Mouse (Mus musculus) MEL (cell line): ENCODE data around the gene Gpd1l. TPM values are rescaled to one million over a fixed set of nuclear protein-coding genes. Genes with fewer than 3 reads are reported as not detected.
A peak's percentile ranks its signal among the peaks of the same experiment; 100 is the strongest.

ENCODE experiments used
- DNase-seq: peaks from one replicate; pipeline ENCODE4 v3.0.0; 2011; ENCODE audit warnings: low read depth, low spot score
- H3K27ac ChIP-seq: 2 replicates; pipeline ENCODE4 v1.5.1; 2012; ENCODE audit warnings: low read depth, mild to moderate bottlenecking, control low read depth, low read length, moderate library complexity; ENCODE audit not compliant: control insufficient read depth
- H3K27me3 ChIP-seq, 2 experiments: fragments of 150-350 bp in 1 of 2; sonication (generic) in 1 of 2; 2 replicates each; pipeline ENCODE4 v1.6.1; 2012; ENCODE audit warnings: low read length in 2 of 2, mild to moderate bottlenecking in 2 of 2, improper control_type of control experiment in 1 of 2, moderate library complexity in 1 of 2; ENCODE audit not compliant: insufficient read depth in 2 of 2, control insufficient read depth in 1 of 2
- H3K36me3 ChIP-seq, 2 experiments: 2 replicates each; pipeline ENCODE4 v1.6.1; 2012 to 2014; ENCODE audit warnings: low read length in 2 of 2, improper control_type of control experiment in 1 of 2, inconsistent platforms in 1 of 2, mild to moderate bottlenecking in 1 of 2; ENCODE audit not compliant: insufficient read depth in 2 of 2, control insufficient read depth in 1 of 2
- H3K4me1 ChIP-seq, 2 experiments: fragments of 150-350 bp in 1 of 2; sonication (generic) in 1 of 2; 2 replicates each; pipeline ENCODE4 v1.6.1; 2012; ENCODE audit warnings: low read length in 2 of 2, improper control_type of control experiment in 1 of 2, mild to moderate bottlenecking in 1 of 2; ENCODE audit not compliant: insufficient read depth in 2 of 2, control insufficient read depth in 1 of 2
- H3K4me3 ChIP-seq, 2 experiments: fragments of 150-350 bp in 1 of 2; sonication (generic) in 1 of 2; 2 replicates each; pipeline ENCODE4 v1.5.1; 2012; ENCODE audit warnings: low read depth in 2 of 2, low read length in 2 of 2, mild to moderate bottlenecking in 2 of 2, moderate library complexity in 2 of 2, control low read depth in 1 of 2, improper control_type of control experiment in 1 of 2; ENCODE audit not compliant: control insufficient read depth in 1 of 2, insufficient read depth in 1 of 2
- H3K79me2 ChIP-seq: 2 replicates; pipeline ENCODE4 v1.6.1; 2012; ENCODE audit warnings: mild to moderate bottlenecking, low read length, moderate library complexity; ENCODE audit not compliant: control insufficient read depth, poor library complexity, insufficient read depth
- H3K9ac ChIP-seq: 2 replicates; pipeline ENCODE4 v1.6.1; 2012; ENCODE audit warnings: low read depth, mild to moderate bottlenecking, control low read depth, low read length, moderate library complexity; ENCODE audit not compliant: control insufficient read depth, poor library complexity, severe bottlenecking
- H3K9me3 ChIP-seq: fragments of 150-350 bp; sonication (generic); replicated peaks from 2 replicates; pipeline ENCODE4 v1.6.1; 2012; ENCODE audit warnings: mild to moderate bottlenecking, low read length, improper control_type of control experiment, moderate library complexity; ENCODE audit not compliant: insufficient read depth
- BHLHE40 ChIP-seq: IDR thresholded peaks from 2 replicates; pipeline ENCODE4 v1.6.1; 2012; ENCODE audit warnings: low read depth, mild to moderate bottlenecking, inconsistent platforms, low read length, improper control_type of control experiment, borderline replicate concordance
- JUND ChIP-seq: IDR thresholded peaks from 2 replicates; pipeline ENCODE4 v1.6.1; 2011; ENCODE audit warnings: low read depth, mild to moderate bottlenecking, improper control_type of control experiment, low read length
- MAX ChIP-seq: IDR thresholded peaks from 2 replicates; pipeline ENCODE4 v1.6.1; 2011; ENCODE audit warnings: low read length, improper control_type of control experiment
- MXI1 ChIP-seq: IDR thresholded peaks from 2 replicates; pipeline ENCODE4 v1.6.1; 2011; ENCODE audit warnings: mild to moderate bottlenecking, low read depth, low read length, improper control_type of control experiment
- MYB ChIP-seq: IDR thresholded peaks from 2 replicates; pipeline ENCODE4 v1.6.1; 2011; ENCODE audit warnings: mild to moderate bottlenecking, low read depth, low read length, improper control_type of control experiment
- MYC ChIP-seq: IDR thresholded peaks from 2 replicates; pipeline ENCODE4 v1.6.1; 2011; ENCODE audit warnings: low read depth, mild to moderate bottlenecking, low read length, improper control_type of control experiment, moderate library complexity
- NRF1 ChIP-seq: IDR thresholded peaks from 2 replicates; pipeline ENCODE4 v1.6.1; 2014; ENCODE audit warnings: low read depth, mild to moderate bottlenecking, inconsistent platforms, low read length, improper control_type of control experiment, moderate library complexity; ENCODE audit not compliant: poor library complexity, insufficient read depth, severe bottlenecking
- POLR2AphosphoS5 ChIP-seq: IDR thresholded peaks from 2 replicates; pipeline ENCODE4 v1.6.1; 2012; ENCODE audit warnings: low read depth, borderline replicate concordance, mild to moderate bottlenecking, inconsistent platforms, low read length, moderate library complexity, mixed read lengths
- SMC3 ChIP-seq: IDR thresholded peaks from 2 replicates; pipeline ENCODE4 v1.6.1; 2011; ENCODE audit warnings: low read depth, low read length, improper control_type of control experiment
- TAL1 ChIP-seq: IDR thresholded peaks from 2 replicates; pipeline ENCODE4 v1.6.1; 2012; ENCODE audit warnings: mild to moderate bottlenecking, inconsistent platforms, low read length, moderate library complexity, mixed read lengths
- TBP ChIP-seq: IDR thresholded peaks from 2 replicates; pipeline ENCODE4 v1.8.0; 2011; ENCODE audit warnings: low read depth, low read length, improper control_type of control experiment
- UBTF ChIP-seq: IDR thresholded peaks from 2 replicates; pipeline ENCODE4 v1.6.1; 2012; ENCODE audit warnings: low read depth, mild to moderate bottlenecking, inconsistent platforms, low read length, improper control_type of control experiment, moderate library complexity, borderline replicate concordance; ENCODE audit not compliant: insufficient read depth
- USF2 ChIP-seq, 2 experiments: IDR thresholded peaks; 2 replicates each; pipeline ENCODE4 v1.6.1; 2011 to 2012; ENCODE audit warnings: improper control_type of control experiment in 2 of 2, low read length in 2 of 2, borderline replicate concordance in 1 of 2, inconsistent platforms in 1 of 2, low read depth in 1 of 2, mild to moderate bottlenecking in 1 of 2; ENCODE audit not compliant: insufficient read depth in 1 of 2
- ZNF384 ChIP-seq: IDR thresholded peaks from 2 replicates; pipeline ENCODE4 v1.6.1; 2012; ENCODE audit warnings: low read depth, mild to moderate bottlenecking, inconsistent platforms, low read length, improper control_type of control experiment
- polyA plus RNA-seq, 2 experiments: library from polyadenylated mRNA; stranded (reverse) in 1 of 2; unstranded in 1 of 2; fragments of >175 nt in 1 of 2; fragments of >200 nt in 1 of 2; gene quantifications; 2 replicates each; pipeline versions ENCODE4 v1.2.1 to v1.2.4; 2012; ENCODE audit warnings: low replicate concordance in 2 of 2, low read depth in 1 of 2; ENCODE audit not compliant: insufficient read length in 2 of 2, insufficient read depth in 1 of 2, missing spikeins in 1 of 2
- total RNA-seq: library from RNA; depleted of rRNA; stranded (reverse); fragments of 300-350 nt; gene quantifications from 2 replicates; pipeline ENCODE4 v1.2.3, GENCODE M21; 2012

Gene Gpd1l
- total and polyA plus RNA-seq, 3 experiments = not detected

GRCm38 (mm10) chr9:114885991-114886662 lies 47.7 kb downstream of the Gpd1l start:
- no peaks in the 10 kb centered on the region for H3K27me3 ChIP-seq
- H3K27ac ChIP-seq = no peak overlapping the region
- H3K4me3 ChIP-seq = no peak overlapping the region
- H3K9me3 ChIP-seq = no peaks in the 10 kb centered on the region
- H3K36me3 ChIP-seq = no peaks in the 10 kb centered on the region
- H3K9ac ChIP-seq = no peak overlapping the region
- H3K4me1 ChIP-seq = no peaks in the 10 kb centered on the region
- TF ChIP-seq ZNF384 = no peak
- TF ChIP-seq TAL1 = no peak
- TF ChIP-seq BHLHE40 = no peak
- DNase-seq = no peak
- no peaks in the 10 kb centered on the region for H3K79me2 ChIP-seq

DNA sequence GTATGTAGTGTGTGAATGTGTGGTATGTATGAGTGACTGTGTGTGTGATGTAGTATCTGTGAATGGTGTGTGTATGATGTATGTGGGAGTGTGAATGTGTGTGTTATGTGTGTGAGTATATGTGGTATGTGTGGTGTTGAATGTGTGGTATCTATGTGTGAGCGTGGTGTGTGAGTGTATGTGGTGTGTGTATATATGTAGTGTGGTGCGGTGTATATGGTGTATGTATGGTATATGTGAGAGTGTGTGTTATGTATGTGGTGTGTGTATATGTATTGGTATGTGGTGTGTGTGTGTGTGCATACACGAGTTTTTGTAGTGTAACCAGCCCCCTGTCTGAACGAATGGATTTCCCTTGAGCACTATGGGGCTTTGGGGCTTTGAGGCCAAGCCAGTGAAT lies 48.2 kb downstream of the Gpd1l start:
- Histone ChIP-seq H3K4me3 (no peak overlapping the region), H3K9me3 (no peaks in the 10 kb centered on the region), H3K4me1 (no peaks in the 10 kb centered on the region), H3K36me3 (no peaks in the 10 kb centered on the region), H3K9ac (no peak overlapping the region), H3K27me3 (no peaks in the 10 kb centered on the region), H3K27ac (no peak overlapping the region), H3K79me2 (no peaks in the 10 kb centered on the region)
- TF ChIP-seq TBP (no peak), USF2 (IDR thresholded peaks at IDR 0.05; ENCODE audit: borderline replicate concordance in 1 of 2, insufficient read depth in 1 of 2, low read depth in 1 of 2, low read length in 2 of 2) (no peak), POLR2AphosphoS5 (0 out of 2 replicates have a peak, but pooled peaks have one; percentile 32)
- DNase-seq = no peak

GRCm38 (mm10) chr9:114881977-114882376 lies 51.8 kb downstream of the Gpd1l start:
- no peaks in the 10 kb centered on the region for H3K9me3 ChIP-seq
- no peak overlapping the region for H3K4me3 ChIP-seq
- H3K4me1 ChIP-seq = no peaks in the 10 kb centered on the region
- no peak for DNase-seq
- H3K27me3 ChIP-seq = no peaks in the 10 kb centered on the region
- no peak for TF ChIP-seq ZNF384
- no peak for TF ChIP-seq UBTF
- TF ChIP-seq, all 39 proteins: peak for 0
- no peaks in the 10 kb centered on the region for H3K79me2 ChIP-seq
- no peaks in the 10 kb centered on the region for H3K36me3 ChIP-seq
- H3K9ac ChIP-seq = no peak overlapping the region
- no peak overlapping the region for H3K27ac ChIP-seq

DNA sequence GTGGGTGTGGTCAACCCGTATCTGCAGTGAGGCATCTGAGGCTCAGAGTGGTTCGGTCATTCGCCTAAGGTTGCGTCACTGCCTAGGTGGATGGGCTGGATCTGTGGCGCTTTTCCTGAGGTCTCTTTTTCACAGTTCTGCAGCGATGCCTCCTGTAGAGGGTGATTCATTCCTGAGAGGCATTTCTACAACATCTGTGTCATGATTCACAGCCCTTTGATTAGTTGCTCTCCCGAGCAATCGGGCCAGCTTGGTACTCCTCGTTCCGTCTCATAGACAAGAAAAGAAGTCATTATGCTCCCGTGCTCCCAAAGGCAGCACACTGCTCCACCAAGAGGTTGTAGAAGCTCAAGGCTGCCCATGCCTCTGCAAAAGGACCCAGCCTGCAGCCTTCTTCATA lies 78.5 kb downstream of the Gpd1l start:
- Histone ChIP-seq H3K9me3 (no peaks in the 10 kb centered on the region), H3K79me2 (no peaks in the 10 kb centered on the region), H3K9ac (no peak overlapping the region), H3K4me3 (no peak overlapping the region), H3K27ac (no peak overlapping the region), H3K4me1 (no peaks in the 10 kb centered on the region), H3K27me3 (no peaks in the 10 kb centered on the region), H3K36me3 (no peaks in the 10 kb centered on the region)
- DNase-seq = no peak
- TF ChIP-seq MAX (no peak), MYC (no peak), ZNF384 (no peak), MYB (no peak), NRF1 (no peak), JUND (no peak), SMC3 (no peak), MXI1 (no peak)
